Mouse (Mus musculus) left cerebral cortex, adult 8-10 months (tissue): ENCODE results near the gene Olfr675. TPM values are rescaled to one million over a fixed set of nuclear protein-coding genes. Genes with fewer than 3 reads are reported as not detected.
"Not testable (repeated sequence)": the region's sequence is repeated elsewhere in the genome, so short reads cannot be mapped to it uniquely, and the experiment has no call there.

Source experiments
- DNase-seq, 2 experiments: peaks; one replicate each; pipeline ENCODE4 v3.0.0; 2022; ENCODE audit warnings: low spot score in 2 of 2
- total RNA-seq, 4 experiments: library from RNA; stranded (reverse); gene quantifications; 2 replicates each; pipeline ENCODE4 v1.2.4; 2022

Olfr675 gene
- total RNA-seq = not detected

- DNase-seq = no peak
Observed at GRCm38 (mm10) chr7:105028360-105028759, at the start of gene Olfr675. Gene Olfr675 (minus strand): TSS chr7:105028460.

GRCm38 (mm10) chr7:105064175-105064574 is 35.9 kb upstream of the Olfr675 start, which contains the start of gene Olfr678:
Gene Olfr678 (plus strand): TSS chr7:105064475.
- DNase-seq = no peak

GRCm38 (mm10) chr7:105058951-105059350 is 30.7 kb upstream of the Olfr675 start:
- DNase-seq = no peak

GRCm38 (mm10) chr7:105033836-105034235 is 5.6 kb upstream of the Olfr675 start:
- DNase-seq = not testable (repeated sequence)

GRCm38 (mm10) chr7:105032398-105032797 is 4.1 kb upstream of the Olfr675 start, which contains the start of gene Olfr676:
Gene Olfr676 (plus strand): TSS chr7:105032698.
- no peak for DNase-seq

- no peak for DNase-seq
Observed at GRCm38 (mm10) chr7:105022530-105022929, 5.7 kb downstream of the Olfr675 start.

- no peak for DNase-seq
Observed at GRCm38 (mm10) chr7:105001929-105002328, 26.3 kb downstream of the Olfr675 start, which contains the start of gene Olfr672. Gene Olfr672 (minus strand): TSS chr7:105002029.

GRCm38 (mm10) chr7:104979026-104979425 is 49.2 kb downstream of the Olfr675 start, which contains the start of gene Olfr671:
Gene Olfr671 (minus strand): TSS chr7:104979126.
- DNase-seq = no peak

- not testable (repeated sequence) for DNase-seq
Observed at GRCm38 (mm10) chr7:104972507-104972906, 55.8 kb downstream of the Olfr675 start.

Other genes starting within 250 kb of the Olfr675 start
- gene Usp17lb, start 185.9 kb downstream of the Olfr675 start, total RNA-seq = not detected
- not detected for gene Usp17la, start 171.5 kb downstream of the Olfr675 start, total RNA-seq
- not detected for gene Olfr665, start 150.4 kb downstream of the Olfr675 start, total RNA-seq
- gene Olfr666, start 132.5 kb downstream of the Olfr675 start, total RNA-seq = not detected
- gene Olfr667, start 107.0 kb downstream of the Olfr675 start, total RNA-seq = not detected
- not detected for gene Olfr668, start 100.4 kb downstream of the Olfr675 start, total RNA-seq
- not detected for gene Olfr669, start 94.2 kb downstream of the Olfr675 start, total RNA-seq
- gene Olfr670, start 65.8 kb downstream of the Olfr675 start, total RNA-seq = not detected
- gene Olfr671, start 49.3 kb downstream of the Olfr675 start, total RNA-seq = not detected
- gene Olfr672, start 26.4 kb downstream of the Olfr675 start, total RNA-seq = not detected
- not detected for gene Olfr676, start 4.2 kb upstream of the Olfr675 start, total RNA-seq
- not detected for gene Olfr677, start 22.9 kb upstream of the Olfr675 start, total RNA-seq
- gene Olfr678, start 36.0 kb upstream of the Olfr675 start, total RNA-seq = not detected
- not detected for gene Olfr679, start 52.7 kb upstream of the Olfr675 start, total RNA-seq
- not detected for gene Olfr680-ps1, start 64.4 kb upstream of the Olfr675 start, total RNA-seq
- not detected for gene Olfr681, start 88.4 kb upstream of the Olfr675 start, total RNA-seq
- not detected for gene Olfr683, start 118.6 kb upstream of the Olfr675 start, total RNA-seq
- not detected for gene Olfr684, start 135.2 kb upstream of the Olfr675 start, total RNA-seq
- gene Olfr685, start 157.6 kb upstream of the Olfr675 start, total RNA-seq = not detected
- not detected for gene Olfr686, start 179.0 kb upstream of the Olfr675 start, total RNA-seq